Mouse (Mus musculus) olfactory bulb, adult 2 months (tissue): ENCODE data around the gene Mgat4a. TPM values are rescaled to one million over a fixed set of nuclear protein-coding genes. Genes with fewer than 3 reads are reported as not detected.
A peak's percentile ranks its signal among the peaks of the same experiment; 100 is the strongest.
"Not testable (repeated sequence)": the region's sequence is repeated elsewhere in the genome, so short reads cannot be mapped to it uniquely, and the experiment has no call there.

Experiments used
- H3K27ac ChIP-seq: fragments of 200-500 bp; 2 replicates; pipeline ENCODE4 v1.5.1; 2012; ENCODE audit warnings: low read depth, low read length; ENCODE audit not compliant: insufficient read depth
- H3K4me1 ChIP-seq: fragments of 200-500 bp; 2 replicates; pipeline ENCODE4 v1.6.1; 2012; ENCODE audit warnings: low read length; ENCODE audit not compliant: control insufficient read depth, insufficient read depth
- H3K4me3 ChIP-seq: fragments of 200-500 bp; 2 replicates; pipeline ENCODE4 v1.5.1; 2012; ENCODE audit warnings: mild to moderate bottlenecking, low read depth, low read length, moderate library complexity; ENCODE audit not compliant: insufficient read depth
- CTCF ChIP-seq: fragments of 200-500 bp; IDR thresholded peaks from 2 replicates; pipeline ENCODE4 v1.5.1; 2012; ENCODE audit warnings: low read depth, mild to moderate bottlenecking, low read length, moderate library complexity; ENCODE audit not compliant: insufficient read depth
- POLR2A ChIP-seq: fragments of 200-500 bp; IDR thresholded peaks from 2 replicates; pipeline ENCODE4 v1.6.1; 2012; ENCODE audit warnings: mild to moderate bottlenecking, low read depth, low read length, moderate library complexity; ENCODE audit not compliant: insufficient read depth
- WGBS: fragments of 180-500 bp; shearing (Covaris S2); methylation state at CpG from one replicate; pipeline ENCODE4 v1.1.7; 2018; 5-methylcytosine and 5-hydroxymethylcytosine counted together
- polyA plus RNA-seq: library from polyadenylated mRNA; stranded (reverse); fragments of >200 nt; gene quantifications from 2 replicates; pipeline ENCODE4 v1.2.4, GENCODE M21; 2012; ENCODE audit warnings: low replicate concordance; ENCODE audit not compliant: missing spikeins, insufficient read depth, insufficient read length

Gene Mgat4a
- polyA plus RNA-seq, 1 experiment = not detected

DNA sequence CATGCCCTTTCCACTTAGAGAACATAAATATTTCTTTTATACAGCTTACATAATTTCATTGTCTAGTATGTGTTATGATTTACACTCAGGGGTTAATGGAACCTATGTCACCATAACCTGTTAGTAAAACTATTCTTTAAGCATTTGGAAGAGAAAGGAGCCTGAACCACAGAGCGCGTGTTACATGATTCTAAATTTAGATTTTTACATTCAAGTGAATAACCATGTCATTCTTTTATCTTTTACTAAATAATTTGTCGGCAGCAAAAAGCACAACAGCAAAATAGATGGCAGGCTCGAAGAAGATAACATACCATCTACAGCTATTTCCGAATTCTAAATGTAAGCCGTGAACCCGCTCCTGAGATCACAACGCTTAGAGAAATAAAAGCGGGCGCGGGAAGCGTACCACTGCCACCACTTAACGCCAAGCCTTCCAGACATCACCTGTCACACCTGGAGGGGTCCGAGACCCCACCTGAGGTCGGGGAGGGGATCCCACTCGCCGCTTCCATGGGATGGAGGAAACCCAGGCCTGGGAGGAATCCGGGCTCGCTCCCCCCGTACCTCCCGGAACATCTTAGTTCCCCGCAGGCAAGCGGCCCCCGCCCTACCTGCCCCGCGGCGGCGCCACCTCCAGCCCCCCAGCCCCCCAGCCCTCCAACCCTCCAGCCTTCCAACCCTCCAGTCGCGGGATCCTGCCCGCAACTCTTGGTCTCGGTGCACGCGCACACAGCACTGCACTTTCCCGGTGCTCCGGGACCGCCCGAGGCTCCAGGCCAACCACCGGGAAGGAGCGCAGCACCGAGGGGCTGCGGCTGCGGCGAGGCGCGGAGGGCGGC is 627 bp downstream of the Mgat4a start:
- peak overlapping the region; percentile 71 for H3K4me3 ChIP-seq
- no peak for TF ChIP-seq CTCF
- TF ChIP-seq POLR2A = no peak
- peaks cover 2% of the 10 kb centered on the region; the same call in 1 of the 2 replicates for H3K4me1 ChIP-seq
- 3% methylated on average over 47 of the region's 47 CpGs for WGBS
- H3K27ac ChIP-seq = no peak overlapping the region

DNA sequence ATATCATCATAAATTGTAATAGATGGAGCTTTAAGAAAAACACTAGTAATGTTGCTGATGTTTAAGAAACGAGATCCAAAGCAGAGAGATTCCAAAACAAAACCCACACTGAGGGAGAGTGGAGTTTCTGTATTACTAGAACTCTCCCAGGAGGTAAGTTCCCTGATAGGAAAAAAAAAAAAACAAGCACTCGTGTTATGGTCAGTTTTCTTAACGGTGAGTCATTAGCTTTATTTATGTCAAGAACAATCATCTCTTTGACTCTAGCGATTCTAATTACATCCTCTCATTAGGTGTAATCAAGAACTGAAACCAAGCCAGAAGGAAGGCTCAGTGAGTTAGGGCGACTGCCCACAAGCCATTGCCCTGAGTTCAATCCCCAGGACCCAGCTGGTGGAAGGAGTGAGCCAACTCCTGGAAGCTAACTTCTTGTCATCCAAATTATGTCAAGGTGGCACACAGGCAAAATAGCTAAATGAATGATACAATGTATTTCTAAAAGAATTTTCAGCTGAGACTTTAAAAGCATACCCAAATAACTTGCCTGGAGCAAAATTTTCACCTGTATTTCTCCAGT is 6.2 kb downstream of the Mgat4a start:
- WGBS = 36% methylated on average over 5 of the region's 5 CpGs
- no peak overlapping the region for H3K4me3 ChIP-seq
- H3K4me1 ChIP-seq = peaks cover 15% of the 10 kb centered on the region
- no peak for TF ChIP-seq CTCF
- TF ChIP-seq POLR2A = no peak
- H3K27ac ChIP-seq = no peak overlapping the region

GRCm38 (mm10) chr1:37533181-37533580 is 7.6 kb downstream of the Mgat4a start:
- Histone ChIP-seq H3K4me3 (no peak overlapping the region), H3K27ac (no peak overlapping the region), H3K4me1 (peaks cover 15% of the 10 kb centered on the region)
- 41% methylated on average over 7 of the region's 7 CpGs for WGBS
- TF ChIP-seq CTCF (no peak), POLR2A (no peak)

GRCm38 (mm10) chr1:37532533-37532840 is 8.3 kb downstream of the Mgat4a start:
- no peak for TF ChIP-seq POLR2A
- no peak for TF ChIP-seq CTCF
- WGBS = 86% methylated on average over 6 of the region's 6 CpGs
- H3K4me1 ChIP-seq = peaks cover 12% of the 10 kb centered on the region
- H3K4me3 ChIP-seq = no peak overlapping the region
- no peak overlapping the region for H3K27ac ChIP-seq

GRCm38 (mm10) chr1:37531654-37532532 is 8.9 kb downstream of the Mgat4a start:
- Histone ChIP-seq H3K4me1 (peaks cover 12% of the 10 kb centered on the region), H3K27ac (no peak overlapping the region), H3K4me3 (no peak overlapping the region)
- 96% methylated on average over 12 of the region's 12 CpGs for WGBS
- TF ChIP-seq CTCF = no peak
- TF ChIP-seq POLR2A = no peak

- H3K4me3 ChIP-seq = no peak overlapping the region
- no peak overlapping the region for H3K27ac ChIP-seq
- H3K4me1 ChIP-seq = peaks cover 12% of the 10 kb centered on the region
- 54% methylated on average over 8 of the region's 8 CpGs for WGBS
- TF ChIP-seq POLR2A (no peak), CTCF (no peak)
These were observed 10.8 kb downstream of the Mgat4a start for GRCm38 (mm10) chr1:37530061-37530460.

- TF ChIP-seq POLR2A (no peak), CTCF (no peak)
- Histone ChIP-seq H3K27ac (no peak overlapping the region), H3K4me1 (peaks cover 5% of the 10 kb centered on the region), H3K4me3 (no peak overlapping the region)
These were observed 14.6 kb downstream of the Mgat4a start for GRCm38 (mm10) chr1:37526257-37526656.

DNA sequence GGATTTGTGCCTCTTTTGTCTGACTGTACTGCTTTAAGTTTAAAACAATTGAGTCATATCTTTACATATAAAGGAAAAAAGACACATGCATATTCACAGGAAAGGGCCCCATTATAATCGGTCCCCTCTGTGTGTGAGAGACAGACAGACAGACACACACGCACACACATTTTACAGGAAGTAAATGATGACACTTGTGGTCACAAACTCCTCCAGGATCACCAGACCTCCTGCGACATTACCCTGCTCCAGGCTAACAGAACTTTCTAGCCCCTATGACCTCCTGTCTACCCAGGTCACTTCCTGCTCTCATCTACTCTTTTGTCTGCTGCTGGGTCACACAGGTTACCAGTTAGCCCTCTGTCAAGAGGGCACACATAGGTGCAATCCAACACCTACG is 16.1 kb downstream of the Mgat4a start:
- Histone ChIP-seq H3K27ac (no peak overlapping the region), H3K4me3 (no peak overlapping the region), H3K4me1 (no peaks in the 10 kb centered on the region)
- TF ChIP-seq CTCF (no peak), POLR2A (no peak)
- 91% methylated on average over 4 of the region's 4 CpGs for WGBS

- H3K4me1 ChIP-seq, H3K4me3 ChIP-seq, H3K27ac ChIP-seq: not testable (repeated sequence)
- 89% methylated on average over 4 of the region's 4 CpGs for WGBS
These were observed 16.7 kb downstream of the Mgat4a start for GRCm38 (mm10) chr1:37524122-37524521.

DNA sequence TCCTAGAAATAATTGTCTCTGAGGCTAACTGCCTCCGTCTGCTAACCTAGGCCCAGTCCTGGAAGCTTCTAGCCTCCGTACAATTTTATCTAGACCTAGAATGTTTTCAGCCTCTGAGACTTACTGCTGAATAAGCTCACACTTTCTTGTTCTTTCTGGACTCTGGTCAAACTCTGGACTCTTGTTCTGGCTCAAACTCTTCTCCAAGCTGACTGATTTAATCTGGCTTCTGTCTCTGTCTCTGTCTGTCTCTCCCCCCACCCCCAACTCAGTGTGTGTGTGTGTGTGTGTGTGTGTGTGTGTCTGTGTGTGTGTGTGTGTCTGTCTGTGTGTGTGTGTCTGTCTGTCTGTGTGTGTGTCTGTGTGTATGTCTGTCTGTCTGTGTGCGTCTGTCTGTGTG is 17.3 kb downstream of the Mgat4a start:
- H3K4me3 ChIP-seq, H3K27ac ChIP-seq, H3K4me1 ChIP-seq: not testable (repeated sequence)
- WGBS = 88% methylated on average over 3 of the region's 3 CpGs
